19 mouse cellular contexts compared by ENCODE assay signal in genomic region chr9:116343086-116343481, GRCm38 (mm10).
DNase-seq lines count a peak whose midpoint lies in the region; ATAC-seq and TF ChIP-seq lines count a peak whose summit lies in the region.
"Had no signal": no experiment of that assay in that cellular context is flagged by ENCODE, and none has a peak within 500 bp of the region (broad histone marks: within the 10 kb centered on the region; RNA-seq: fewer than 3 reads in every experiment).

No protein-coding gene starts in this region.

- H3K27ac ChIP-seq in lung, embryonic 15.5 days, result 0 out of 2 replicates have a peak overlapping the region, but pooled peaks have one; percentile 18
- H3K27ac ChIP-seq in hindbrain, embryonic 16.5 days (ENCODE audit: low read depth, low read length), result no peak overlapping the region
- H3K27ac ChIP-seq: embryonic facial prominence, embryonic 15.5 days; hindbrain, embryonic 13.5 days; midbrain, embryonic 12.5 days; stomach, embryonic 15.5 days had no signal

- no peak overlapping the region for H3K9ac ChIP-seq in lung, embryonic 15.5 days
- H3K9ac ChIP-seq in hindbrain, embryonic 16.5 days (ENCODE audit: low read depth, low read length), result no peak overlapping the region
- H3K9ac ChIP-seq: embryonic facial prominence, embryonic 15.5 days; heart, embryonic 12.5 days; hindbrain, embryonic 13.5 days; midbrain, embryonic 12.5 days; stomach, embryonic 15.5 days had no signal

- no peak for TF ChIP-seq POLR2A in brain, embryonic 14.5 days (IDR thresholded peaks at IDR 0.05; ENCODE audit: borderline replicate concordance, extremely low read depth, insufficient read depth, insufficient read length, poor library complexity, severe bottlenecking)

- peak; percentile 87 for ATAC-seq in frontal cortex, adult (ENCODE audit: low TSS enrichment)
- no peak for ATAC-seq in lung, embryonic 15.5 days (ENCODE audit: borderline replicate concordance, extremely low read depth, low FRiP score, low TSS enrichment)
- no peak for ATAC-seq in hindbrain, embryonic 16.5 days

- H3K9me3 ChIP-seq in lung, embryonic 15.5 days, result no peaks in the 10 kb centered on the region
- no peaks in the 10 kb centered on the region for H3K9me3 ChIP-seq in hindbrain, embryonic 16.5 days (ENCODE audit: control insufficient read depth, low read length)
- H3K9me3 ChIP-seq: embryonic facial prominence, embryonic 15.5 days; heart, embryonic 12.5 days; hindbrain, embryonic 13.5 days; midbrain, embryonic 12.5 days; stomach, embryonic 15.5 days had no signal

- no peak overlapping the region for H3K4me3 ChIP-seq in lung, embryonic 15.5 days
- no peak overlapping the region for H3K4me3 ChIP-seq in hindbrain, embryonic 16.5 days (ENCODE audit: low read length)
- H3K4me3 ChIP-seq: embryonic facial prominence, embryonic 15.5 days; heart, embryonic 12.5 days; hindbrain, embryonic 13.5 days; midbrain, embryonic 12.5 days; stomach, embryonic 15.5 days had no signal

- no peaks in the 10 kb centered on the region for H3K27me3 ChIP-seq in lung, embryonic 15.5 days
- H3K27me3 ChIP-seq in hindbrain, embryonic 16.5 days (replicated peaks; ENCODE audit: control insufficient read depth, insufficient read depth, low read length), result no peaks in the 10 kb centered on the region
- H3K27me3 ChIP-seq: embryonic facial prominence, embryonic 15.5 days; heart, embryonic 12.5 days; hindbrain, embryonic 13.5 days; midbrain, embryonic 12.5 days; stomach, embryonic 15.5 days had no signal

- 78% methylated on average over 3 of the region's 3 CpGs for WGBS in lung, embryonic 15.5 days
- 87% methylated on average over 3 of the region's 3 CpGs for WGBS in hindbrain, embryonic 16.5 days

- no peaks in the 10 kb centered on the region for H3K36me3 ChIP-seq in lung, embryonic 15.5 days
- no peaks in the 10 kb centered on the region for H3K36me3 ChIP-seq in hindbrain, embryonic 16.5 days (ENCODE audit: control insufficient read depth, insufficient read depth, low read length)
- H3K36me3 ChIP-seq: embryonic facial prominence, embryonic 15.5 days; heart, embryonic 12.5 days; hindbrain, embryonic 13.5 days; midbrain, embryonic 12.5 days; stomach, embryonic 15.5 days had no signal

- no peak overlapping the region for H3K4me2 ChIP-seq in lung, embryonic 15.5 days
- no peak overlapping the region for H3K4me2 ChIP-seq in hindbrain, embryonic 16.5 days (ENCODE audit: low read length)
- H3K4me2 ChIP-seq: embryonic facial prominence, embryonic 15.5 days; heart, embryonic 12.5 days; hindbrain, embryonic 13.5 days; midbrain, embryonic 12.5 days; stomach, embryonic 15.5 days had no signal

- no peak for TF ChIP-seq CTCF in brain, embryonic 14.5 days (IDR thresholded peaks at IDR 0.05; ENCODE audit: borderline replicate concordance, extremely low read depth, insufficient read depth, insufficient read length)

- DNase-seq in frontal cortex, postnatal 14 days (ENCODE audit: low spot score in 2 of 2), result no peak
- no peak for DNase-seq in lung, postnatal 25 days (ENCODE audit: low spot score)
- peak; percentile 87 for DNase-seq in 3T3-L1 (ENCODE audit: low read depth, low spot score)
- peak; percentile 29 for DNase-seq in brain, embryonic 14.5 days (ENCODE audit: low read depth)
- DNase-seq in embryo, embryonic 10.5 days (ENCODE audit: low spot score), result no peak
- DNase-seq: adrenal gland, adult 8-10 months; B cell, adult 2 months; left cerebral cortex, postnatal 4 days; liver; right cerebral cortex, postnatal 25 days; thymus, adult 2 months had no signal

- peaks cover 13% of the 10 kb centered on the region for H3K4me1 ChIP-seq in lung, embryonic 15.5 days
- no peaks in the 10 kb centered on the region for H3K4me1 ChIP-seq in hindbrain, embryonic 16.5 days (ENCODE audit: control insufficient read depth, insufficient read depth, low read depth, low read length)
- H3K4me1 ChIP-seq: embryonic facial prominence, embryonic 15.5 days; hindbrain, embryonic 13.5 days; midbrain, embryonic 12.5 days; stomach, embryonic 15.5 days had no signal

Comparison
In these comparisons a context has a peak if more than half of its experiments do, and no peak if none do; other contexts are left out.
1. DNase-seq: peak in 3T3-L1 (single experiment) and brain, embryonic 14.5 days (single experiment); none in frontal cortex, postnatal 14 days (0 of 2), lung, postnatal 25 days (single experiment) and embryo, embryonic 10.5 days (single experiment).